Mouse (Mus musculus) layer of hippocampus, adult 9-10 months (tissue): Measurements from ENCODE around the gene Tfap2c.

Experiments used
- DNase-seq: peaks from one replicate; pipeline ENCODE4 v3.0.0; 2022; ENCODE audit warnings: low spot score

The Tfap2c gene

GRCm38 (mm10) chr2:172551081-172551720 lies 1.8 kb downstream of the Tfap2c start:
- no peak for DNase-seq

- no peak for DNase-seq
These were observed 2.5 kb downstream of the Tfap2c start for GRCm38 (mm10) chr2:172551872-172552271.

GRCm38 (mm10) chr2:172552666-172553065 lies 3.3 kb downstream of the Tfap2c start:
- no peak for DNase-seq

GRCm38 (mm10) chr2:172554211-172554610 lies 4.8 kb downstream of the Tfap2c start:
- no peak for DNase-seq

- DNase-seq = no peak
These were observed 9.5 kb downstream of the Tfap2c start for GRCm38 (mm10) chr2:172558674-172559468.

GRCm38 (mm10) chr2:172561016-172561415 lies 11.6 kb downstream of the Tfap2c start:
- no peak for DNase-seq

GRCm38 (mm10) chr2:172567835-172568234 lies 18.4 kb downstream of the Tfap2c start:
- DNase-seq = no peak

GRCm38 (mm10) chr2:172568466-172568865 lies 19.1 kb downstream of the Tfap2c start:
- DNase-seq = no peak

GRCm38 (mm10) chr2:172577196-172577766 lies 27.9 kb downstream of the Tfap2c start:
- DNase-seq = no peak

- DNase-seq = no peak
These were observed 29.8 kb downstream of the Tfap2c start for GRCm38 (mm10) chr2:172579221-172579620.

GRCm38 (mm10) chr2:172580536-172581265 lies 31.3 kb downstream of the Tfap2c start:
- no peak for DNase-seq

- no peak for DNase-seq
These were observed 33.9 kb downstream of the Tfap2c start for GRCm38 (mm10) chr2:172583312-172583711.

- DNase-seq = no peak
These were observed 35.9 kb downstream of the Tfap2c start for GRCm38 (mm10) chr2:172585329-172585728.

GRCm38 (mm10) chr2:172589048-172589447 lies 39.7 kb downstream of the Tfap2c start:
- no peak for DNase-seq

GRCm38 (mm10) chr2:172590839-172591238 lies 41.4 kb downstream of the Tfap2c start:
- no peak for DNase-seq

GRCm38 (mm10) chr2:172594326-172594725 lies 44.9 kb downstream of the Tfap2c start:
- DNase-seq = no peak

- no peak for DNase-seq
These were observed 47.7 kb downstream of the Tfap2c start for GRCm38 (mm10) chr2:172597056-172597455.

- no peak for DNase-seq
These were observed 48.5 kb downstream of the Tfap2c start for GRCm38 (mm10) chr2:172597881-172598280.

- no peak for DNase-seq
These were observed 55.2 kb downstream of the Tfap2c start for GRCm38 (mm10) chr2:172604625-172605024.

- no peak for DNase-seq
These were observed 56.2 kb downstream of the Tfap2c start for GRCm38 (mm10) chr2:172605642-172606041.

GRCm38 (mm10) chr2:172607710-172608109 lies 58.3 kb downstream of the Tfap2c start:
- DNase-seq = no peak
